9 mouse cellular contexts compared by ENCODE assay signal in the genomic region with DNA sequence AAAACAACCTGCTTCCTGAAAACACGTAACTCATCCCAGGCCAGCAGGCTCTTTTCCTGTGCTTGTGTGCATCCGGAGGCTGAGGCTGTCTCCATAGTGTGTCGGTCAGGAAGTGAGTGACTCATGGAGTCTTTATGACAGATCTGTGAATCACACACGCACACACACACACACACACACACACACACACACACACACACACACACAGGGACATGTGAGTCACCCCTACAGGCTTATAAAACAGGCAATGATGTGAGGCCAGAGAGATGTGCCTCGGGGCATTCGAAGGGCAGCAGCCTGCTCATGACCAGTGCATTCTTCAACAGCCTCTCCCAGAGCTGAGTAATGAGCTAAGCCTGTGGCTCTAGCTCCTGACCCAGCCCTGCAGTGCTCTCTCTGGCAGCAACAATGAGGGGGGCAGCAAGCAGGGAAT.
DNase-seq lines count a peak whose midpoint lies in the region; ATAC-seq and TF ChIP-seq lines count a peak whose summit lies in the region.
"Had no signal": no experiment of that assay in that cellular context is flagged by ENCODE, and none has a peak within 500 bp of the region (broad histone marks: within the 10 kb centered on the region; RNA-seq: fewer than 3 reads in every experiment).

No protein-coding gene starts in this region.

- peak; percentile 24 for DNase-seq in forebrain, embryonic 10.5 days (ENCODE audit: extremely low spot score, low spot score)
- DNase-seq in forebrain, embryonic 14.5 days (ENCODE audit: low spot score), result no peak
- DNase-seq in adrenal gland, adult 8-10 months, result peak; percentile 83
- DNase-seq in kidney, postnatal 25 days, result peak; percentile 39 to 77
- no peak for DNase-seq in ovary, adult 18-20 months (ENCODE audit: low spot score)
- DNase-seq in frontal cortex, adult 2 months (ENCODE audit: extremely low spot score in 1 of 2, low spot score in 1 of 2), result no peak

- H3K4me3 ChIP-seq in forebrain, embryonic 10.5 days, result no peak overlapping the region
- H3K4me3 ChIP-seq in forebrain, embryonic 14.5 days (ENCODE audit: low read depth, low read length), result no peak overlapping the region
- no peak overlapping the region for H3K4me3 ChIP-seq in heart, embryonic 13.5 days
- no peak overlapping the region for H3K4me3 ChIP-seq in olfactory bulb, adult 2 months (ENCODE audit: insufficient read depth, low read depth, low read length)
- H3K4me3 ChIP-seq: erythroblast, embryonic 14.5 days had no signal

- H3K4me1 ChIP-seq in forebrain, embryonic 10.5 days, result peaks cover 20% of the 10 kb centered on the region
- H3K4me1 ChIP-seq in forebrain, embryonic 14.5 days (ENCODE audit: control insufficient read depth, insufficient read depth, low read length), result peaks cover 10% of the 10 kb centered on the region; the same call in 1 of the 2 replicates
- H3K4me1 ChIP-seq in heart, embryonic 13.5 days, result peaks cover 17% of the 10 kb centered on the region
- H3K4me1 ChIP-seq in olfactory bulb, adult 2 months (ENCODE audit: control insufficient read depth, insufficient read depth, low read length), result peaks cover 8% of the 10 kb centered on the region

- H3K9me3 ChIP-seq in forebrain, embryonic 10.5 days, result peaks cover 23% of the 10 kb centered on the region; the same call in 1 of the 2 replicates
- H3K9me3 ChIP-seq in forebrain, embryonic 14.5 days (replicated peaks; ENCODE audit: control insufficient read depth, low read length), result no peaks in the 10 kb centered on the region
- H3K9me3 ChIP-seq in heart, embryonic 13.5 days, result 0 out of 2 replicates have a peak, but pooled peaks cover 4% of the 10 kb centered on the region

- no peaks in the 10 kb centered on the region; the same call in 1 of the 2 replicates for H3K36me3 ChIP-seq in forebrain, embryonic 10.5 days (replicated peaks)
- H3K36me3 ChIP-seq in forebrain, embryonic 14.5 days (ENCODE audit: control insufficient read depth, insufficient read depth, low read length), result no peaks in the 10 kb centered on the region
- H3K36me3 ChIP-seq in heart, embryonic 13.5 days, result no peaks in the 10 kb centered on the region

- H3K27me3 ChIP-seq in forebrain, embryonic 10.5 days (ENCODE audit: poor library complexity, severe bottlenecking), result no peaks in the 10 kb centered on the region
- H3K27me3 ChIP-seq in forebrain, embryonic 14.5 days (replicated peaks; ENCODE audit: control insufficient read depth, insufficient read depth, low read length), result no peaks in the 10 kb centered on the region
- H3K27me3 ChIP-seq in heart, embryonic 13.5 days (replicated peaks), result no peaks in the 10 kb centered on the region

- peak overlapping the region; percentile 66 for H3K27ac ChIP-seq in forebrain, embryonic 10.5 days
- H3K27ac ChIP-seq in forebrain, embryonic 14.5 days (ENCODE audit: low read depth, low read length), result no peak overlapping the region
- peak overlapping the region; percentile 76 for H3K27ac ChIP-seq in heart, embryonic 13.5 days (replicated peaks)
- peak overlapping the region; percentile 75; the same call in 1 of the 2 replicates for H3K27ac ChIP-seq in olfactory bulb, adult 2 months (ENCODE audit: insufficient read depth, low read depth, low read length)

- TF ChIP-seq CTCF in olfactory bulb, adult 2 months (IDR thresholded peaks at IDR 0.05; ENCODE audit: insufficient read depth, low read depth, low read length), result no peak

- no peak for ATAC-seq in forebrain, embryonic 14.5 days
- ATAC-seq in heart, embryonic 13.5 days (ENCODE audit: extremely low read depth, insufficient number of reproducible peaks, low FRiP score, low TSS enrichment), result peak; percentile 58

- no peak for TF ChIP-seq POLR2A in olfactory bulb, adult 2 months (IDR thresholded peaks at IDR 0.05; ENCODE audit: insufficient read depth, low read depth, low read length)

- 74% methylated on average over 6 of the region's 6 CpGs for WGBS in forebrain, embryonic 10.5 days
- WGBS in forebrain, embryonic 14.5 days, result 73% methylated on average over 6 of the region's 6 CpGs
- 34% methylated on average over 6 of the region's 6 CpGs for WGBS in heart, embryonic 13.5 days
- WGBS in olfactory bulb, adult 2 months, result 25% methylated on average over 6 of the region's 6 CpGs

- H3K4me2 ChIP-seq in forebrain, embryonic 14.5 days (ENCODE audit: low read length), result no peak overlapping the region
- H3K4me2 ChIP-seq in heart, embryonic 13.5 days, result no peak overlapping the region

- H3K9ac ChIP-seq in forebrain, embryonic 14.5 days (ENCODE audit: low read length), result no peak overlapping the region
- H3K9ac ChIP-seq in heart, embryonic 13.5 days, result no peak overlapping the region

Comparison
In these comparisons a context has a peak if more than half of its experiments do, and no peak if none do; other contexts are left out.
1. DNase-seq: peak in forebrain, embryonic 10.5 days (single experiment), adrenal gland, adult 8-10 months (single experiment) and kidney, postnatal 25 days (2 of 2); none in forebrain, embryonic 14.5 days (single experiment), ovary, adult 18-20 months (single experiment) and frontal cortex, adult 2 months (0 of 2).